Mouse (Mus musculus) liver, embryonic 11.5 days (tissue): ENCODE results near the gene Map3k20. TPM values are rescaled to one million over a fixed set of nuclear protein-coding genes. Genes with fewer than 3 reads are reported as not detected.

Source experiments
- ATAC-seq: fragments of 200-750 bp; cut with Nextera tagmentation; replicated peaks from 2 replicates; pipeline ENCODE4 v1.8.0; 2017; ENCODE audit warnings: moderate number of reproducible peaks, mild to moderate bottlenecking, moderate TSS enrichment, moderate library complexity; ENCODE audit not compliant: low FRiP score
- DNase-seq: peaks from one replicate; pipeline ENCODE4 v3.0.0-alpha.2; 2017; ENCODE audit warnings: low spot score
- H3K27ac ChIP-seq: fragments of 300-500 bp; sonication (generic); 2 replicates; pipeline ENCODE4 v1.5.1; 2014; ENCODE audit warnings: mild to moderate bottlenecking, low read depth, low read length, control low read depth
- H3K27me3 ChIP-seq: fragments of 300-500 bp; sonication (generic); replicated peaks from 2 replicates; pipeline ENCODE4 v1.6.1; 2014; ENCODE audit warnings: low read length, mixed read lengths; ENCODE audit not compliant: control insufficient read depth, insufficient read depth
- H3K36me3 ChIP-seq: fragments of 300-500 bp; sonication (generic); 2 replicates; pipeline ENCODE4 v1.6.1; 2014; ENCODE audit warnings: mild to moderate bottlenecking, low read length, moderate library complexity, mixed read lengths; ENCODE audit not compliant: control insufficient read depth, insufficient read depth
- H3K4me1 ChIP-seq: fragments of 300-500 bp; sonication (generic); replicated peaks from 2 replicates; pipeline ENCODE4 v1.6.1; 2014; ENCODE audit warnings: low read length, mixed read lengths; ENCODE audit not compliant: control insufficient read depth, insufficient read depth
- H3K4me2 ChIP-seq: fragments of 300-500 bp; sonication (generic); 2 replicates; pipeline ENCODE4 v1.6.1; 2014; ENCODE audit warnings: mild to moderate bottlenecking, control low read depth, moderate library complexity
- H3K4me3 ChIP-seq: fragments of 300-500 bp; sonication (generic); 2 replicates; pipeline ENCODE4 v1.5.1; 2014; ENCODE audit warnings: low read depth, low read length, control low read depth
- H3K9ac ChIP-seq: fragments of 300-500 bp; sonication (generic); 2 replicates; pipeline ENCODE4 v1.6.1; 2014; ENCODE audit warnings: low read depth, low read length, control low read depth
- H3K9me3 ChIP-seq: fragments of 300-500 bp; sonication (generic); 2 replicates; pipeline ENCODE4 v1.6.1; 2016; ENCODE audit warnings: low read length, inconsistent platforms, mixed read lengths; ENCODE audit not compliant: control insufficient read depth
- WGBS: fragments of 180-500 bp; shearing (Covaris S2); extraction: QIAGEN DNeasy Blood & Tissue Kit; methylation state at CpG from one replicate; pipeline ENCODE4 v1.1.7; 2014; 5-methylcytosine and 5-hydroxymethylcytosine counted together
- polyA plus RNA-seq: library from polyadenylated mRNA; unstranded; fragments of >200 nt; fragmentation: Nextera tagmentation; extraction: Ambion mirVana; gene quantifications from 2 replicates; pipeline ENCODE4 v1.2.1, GENCODE M21; 2014

The Map3k20 gene
- polyA plus RNA-seq, 1 experiment from 2014 or later = 12.2 TPM

- 80% methylated on average over 9 of the region's 9 CpGs for WGBS
- ATAC-seq (no peak), DNase-seq (no peak)
- no peak overlapping the region for H3K9ac ChIP-seq
- H3K4me3 ChIP-seq = no peak overlapping the region
- H3K4me1 ChIP-seq = no peaks in the 10 kb centered on the region
- no peaks in the 10 kb centered on the region for H3K9me3 ChIP-seq
- H3K27ac ChIP-seq = no peak overlapping the region
- no peak overlapping the region for H3K4me2 ChIP-seq
- H3K27me3 ChIP-seq = no peaks in the 10 kb centered on the region
- no peaks in the 10 kb centered on the region; the same call in 1 of the 2 replicates for H3K36me3 ChIP-seq
Observed at GRCm38 (mm10) chr2:72301194-72301916, 15.9 kb downstream of the Map3k20 start.

- no peak overlapping the region for H3K27ac ChIP-seq
- H3K9ac ChIP-seq = no peak overlapping the region
- H3K9me3 ChIP-seq = no peaks in the 10 kb centered on the region
- no peaks in the 10 kb centered on the region for H3K27me3 ChIP-seq
- ATAC-seq (no peak), DNase-seq (no peak)
- 85% methylated on average over 7 of the region's 7 CpGs for WGBS
- H3K4me2 ChIP-seq = no peak overlapping the region
- H3K36me3 ChIP-seq = no peaks in the 10 kb centered on the region
- H3K4me1 ChIP-seq = no peaks in the 10 kb centered on the region
- no peak overlapping the region for H3K4me3 ChIP-seq
Observed at GRCm38 (mm10) chr2:72305738-72306137, 20.3 kb downstream of the Map3k20 start.

- DNase-seq (no peak), ATAC-seq (no peak)
- H3K4me3 ChIP-seq = no peak overlapping the region
- peaks cover 4% of the 10 kb centered on the region; the same call in 1 of the 2 replicates for H3K4me1 ChIP-seq
- H3K27ac ChIP-seq = no peak overlapping the region
- no peaks in the 10 kb centered on the region for H3K27me3 ChIP-seq
- no peak overlapping the region for H3K9ac ChIP-seq
- no peaks in the 10 kb centered on the region for H3K9me3 ChIP-seq
- 88% methylated on average over 5 of the region's 5 CpGs for WGBS
- H3K4me2 ChIP-seq = no peak overlapping the region
- H3K36me3 ChIP-seq = no peaks in the 10 kb centered on the region
Observed at GRCm38 (mm10) chr2:72308351-72308750, 22.9 kb downstream of the Map3k20 start.

- Histone ChIP-seq H3K36me3 (no peaks in the 10 kb centered on the region), H3K4me1 (peaks cover 4% of the 10 kb centered on the region; the same call in 1 of the 2 replicates), H3K4me3 (no peak overlapping the region), H3K4me2 (no peak overlapping the region), H3K9ac (no peak overlapping the region), H3K27ac (no peak overlapping the region), H3K9me3 (no peaks in the 10 kb centered on the region), H3K27me3 (no peaks in the 10 kb centered on the region)
- DNase-seq (no peak), ATAC-seq (no peak)
- 84% methylated on average over 5 of the region's 5 CpGs for WGBS
Observed at GRCm38 (mm10) chr2:72308981-72309380, 23.5 kb downstream of the Map3k20 start.

- Histone ChIP-seq H3K4me1 (peaks cover 4% of the 10 kb centered on the region; the same call in 1 of the 2 replicates), H3K4me3 (no peak overlapping the region), H3K36me3 (no peaks in the 10 kb centered on the region), H3K9ac (no peak overlapping the region), H3K4me2 (no peak overlapping the region), H3K9me3 (no peaks in the 10 kb centered on the region), H3K27me3 (no peaks in the 10 kb centered on the region), H3K27ac (no peak overlapping the region)
- DNase-seq (no peak), ATAC-seq (no peak)
- WGBS = 87% methylated on average over 8 of the region's 8 CpGs
Observed at GRCm38 (mm10) chr2:72311486-72311885, 26.0 kb downstream of the Map3k20 start.

GRCm38 (mm10) chr2:72313312-72313711, 27.9 kb downstream of the Map3k20 start:
- DNase-seq (no peak), ATAC-seq (0 out of 2 replicates have a peak, but pooled peaks have one; percentile 51)
- no peak overlapping the region for H3K4me3 ChIP-seq
- H3K9ac ChIP-seq = no peak overlapping the region
- peaks cover 7% of the 10 kb centered on the region; the same call in 1 of the 2 replicates for H3K4me1 ChIP-seq
- no peaks in the 10 kb centered on the region for H3K36me3 ChIP-seq
- no peak overlapping the region for H3K4me2 ChIP-seq
- H3K27me3 ChIP-seq = no peaks in the 10 kb centered on the region
- H3K27ac ChIP-seq = no peak overlapping the region
- no peaks in the 10 kb centered on the region for H3K9me3 ChIP-seq
- 76% methylated on average over 11 of the region's 11 CpGs for WGBS

GRCm38 (mm10) chr2:72318421-72318820, 33.0 kb downstream of the Map3k20 start:
- H3K4me2 ChIP-seq = no peak overlapping the region
- no peak for DNase-seq
- ATAC-seq = no peak
- H3K4me1 ChIP-seq = peaks cover 13% of the 10 kb centered on the region
- 38% methylated on average over 4 of the region's 4 CpGs for WGBS
- H3K27me3 ChIP-seq = no peaks in the 10 kb centered on the region
- no peak overlapping the region for H3K9ac ChIP-seq
- no peak overlapping the region for H3K27ac ChIP-seq
- H3K9me3 ChIP-seq = no peaks in the 10 kb centered on the region
- no peak overlapping the region for H3K4me3 ChIP-seq
- no peaks in the 10 kb centered on the region for H3K36me3 ChIP-seq

GRCm38 (mm10) chr2:72319028-72319798, 33.8 kb downstream of the Map3k20 start:
- Histone ChIP-seq H3K9ac (no peak overlapping the region), H3K36me3 (no peaks in the 10 kb centered on the region), H3K4me2 (no peak overlapping the region), H3K27me3 (no peaks in the 10 kb centered on the region), H3K9me3 (no peaks in the 10 kb centered on the region), H3K27ac (no peak overlapping the region), H3K4me3 (no peak overlapping the region), H3K4me1 (peaks cover 13% of the 10 kb centered on the region)
- no peak for DNase-seq
- WGBS = 71% methylated on average over 7 of the region's 7 CpGs
- no peak for ATAC-seq
